Mouse (Mus musculus) left cerebral cortex, adult 9 months (tissue): ENCODE measurements around the gene Sema5b.

Experiments
- DNase-seq, 2 experiments: peaks; one replicate each; pipeline ENCODE4 v3.0.0; 2022; ENCODE audit warnings: low spot score in 2 of 2

Sema5b gene

DNA sequence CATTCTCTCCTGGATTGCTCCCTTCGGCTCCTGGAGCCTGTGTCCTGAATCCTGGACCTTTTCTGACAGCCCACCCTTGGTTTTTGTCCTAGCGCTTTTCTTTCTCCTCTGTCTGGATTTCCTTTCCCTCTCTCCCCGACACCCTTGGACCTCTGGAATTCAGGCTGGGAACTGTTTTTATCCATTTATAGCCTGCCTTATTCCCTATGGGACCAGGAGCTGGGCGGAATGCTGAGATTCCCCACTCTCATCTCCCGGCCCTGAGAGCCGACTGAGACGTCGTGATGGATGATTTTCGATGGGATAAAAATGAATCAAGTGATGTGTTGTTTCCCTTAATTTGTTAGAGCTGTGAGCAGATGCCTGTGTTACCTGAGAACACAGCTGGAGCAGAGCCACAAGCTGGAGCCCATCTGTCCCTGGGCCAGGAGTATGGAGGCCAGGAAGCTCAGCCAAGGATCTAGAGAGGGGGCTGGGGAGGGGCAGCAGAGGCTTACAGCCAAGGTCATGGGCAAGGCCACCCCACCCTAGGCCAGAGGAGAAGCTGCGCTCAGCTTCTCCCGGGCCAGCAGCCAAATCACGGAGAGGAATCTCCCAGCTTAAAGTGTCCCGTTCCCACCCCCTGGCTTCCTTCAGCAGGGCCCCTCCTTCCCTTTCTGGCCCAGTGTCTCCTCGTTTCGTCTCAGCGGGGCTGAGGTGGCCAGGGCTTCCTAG is 89.7 kb downstream of the Sema5b start:
- DNase-seq: no peak

DNA sequence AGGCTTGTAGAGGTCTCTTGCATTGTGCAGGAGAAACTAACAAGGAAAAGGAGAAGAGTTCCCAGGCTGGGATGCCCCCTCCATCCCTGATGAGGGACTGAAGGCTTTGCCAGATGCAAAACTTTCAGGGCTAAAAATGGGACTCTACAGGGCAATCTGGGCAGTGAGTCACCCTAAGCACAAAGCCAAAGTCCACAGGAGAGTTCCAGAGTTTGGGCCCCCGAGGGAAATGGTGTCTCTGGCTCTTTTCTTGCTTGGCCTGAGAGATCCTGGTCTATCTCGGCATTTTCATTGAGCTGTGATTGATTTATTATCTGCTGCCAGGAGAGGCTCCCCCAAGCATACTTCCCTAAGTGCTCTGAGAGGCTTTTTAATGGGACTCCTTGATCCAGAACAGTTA is 92.1 kb downstream of the Sema5b start:
- DNase-seq: no peak

DNA sequence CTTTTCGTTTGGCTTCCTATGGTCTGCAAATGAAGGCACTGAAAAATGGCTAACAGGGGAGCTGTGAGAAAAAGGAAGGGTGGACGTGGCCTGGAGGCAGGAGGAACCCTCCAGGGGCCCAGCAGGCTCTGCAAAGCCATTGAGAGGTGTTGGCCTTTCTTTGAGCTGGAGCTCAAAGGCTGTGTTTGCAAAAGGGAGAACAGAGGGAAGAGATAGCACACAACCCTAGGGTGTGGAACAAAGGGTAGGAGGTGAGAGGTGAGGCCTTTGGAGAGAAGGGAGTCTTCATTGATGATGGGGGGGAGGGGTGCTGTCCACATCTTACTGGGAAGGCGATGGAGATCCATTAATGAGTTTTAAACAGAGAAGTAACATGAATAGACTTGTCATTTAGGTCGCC is 94.0 kb downstream of the Sema5b start:
- DNase-seq: no peak

DNA sequence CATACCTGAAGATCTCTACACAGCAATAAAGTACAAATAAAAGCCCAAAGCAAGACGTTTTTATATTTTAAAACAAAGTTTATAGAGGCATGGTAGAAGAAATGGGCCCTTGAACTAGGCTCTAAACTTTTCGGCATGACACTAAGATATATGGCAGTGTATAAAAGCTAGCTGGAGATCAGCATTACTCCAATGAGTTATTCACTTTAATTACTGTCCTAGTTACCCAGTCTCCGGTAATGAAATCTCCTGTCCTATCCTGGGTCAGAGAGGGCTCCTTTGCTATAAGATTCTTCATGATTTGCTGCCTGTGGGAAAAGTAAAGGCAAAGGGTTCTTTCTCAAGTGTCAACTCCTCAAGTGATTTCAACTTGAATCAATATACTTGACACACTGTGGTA is 98.6 kb downstream of the Sema5b start:
- DNase-seq: no peak

DNA sequence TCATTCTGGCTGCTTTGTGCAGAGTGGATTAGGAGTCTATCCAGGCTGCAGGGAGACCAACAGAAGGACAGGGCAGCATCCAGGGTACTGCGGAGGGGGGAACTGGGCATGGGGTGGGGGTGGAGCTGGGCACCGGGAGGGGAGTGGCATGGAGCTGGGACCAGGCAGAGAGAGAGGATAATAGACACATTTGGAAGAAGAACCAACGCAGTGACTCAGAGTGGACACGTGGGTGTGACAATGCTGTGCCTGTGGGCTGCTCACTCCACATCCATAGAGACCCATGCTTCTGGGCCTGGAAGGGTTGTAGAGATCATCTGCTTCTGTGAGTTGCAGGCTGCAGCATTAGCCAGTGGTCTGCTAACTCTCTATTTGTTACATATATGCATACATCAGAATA is 107.9 kb downstream of the Sema5b start:
- DNase-seq: peak in 1 of 2 experiments; percentile 26

DNA sequence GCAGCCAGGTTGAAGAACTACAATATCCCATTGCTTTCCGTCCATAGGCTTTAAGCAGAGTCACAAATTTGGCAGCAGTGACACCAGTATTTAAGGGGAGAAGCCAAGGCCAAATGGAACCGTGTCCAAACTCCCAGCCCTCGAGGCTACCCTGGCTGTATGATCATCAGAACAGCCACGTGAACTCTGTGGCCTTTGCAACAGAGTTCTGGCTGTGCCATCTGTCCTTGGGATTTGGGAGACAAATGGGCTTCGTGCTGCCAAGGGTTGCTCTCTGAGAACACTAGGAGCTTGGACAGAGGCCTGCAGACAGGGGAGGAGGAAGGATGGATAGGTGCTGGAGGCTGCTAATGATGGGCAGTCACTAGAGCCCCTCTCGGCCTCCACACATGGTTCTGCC is 111.3 kb downstream of the Sema5b start:
- DNase-seq: no peak

DNA sequence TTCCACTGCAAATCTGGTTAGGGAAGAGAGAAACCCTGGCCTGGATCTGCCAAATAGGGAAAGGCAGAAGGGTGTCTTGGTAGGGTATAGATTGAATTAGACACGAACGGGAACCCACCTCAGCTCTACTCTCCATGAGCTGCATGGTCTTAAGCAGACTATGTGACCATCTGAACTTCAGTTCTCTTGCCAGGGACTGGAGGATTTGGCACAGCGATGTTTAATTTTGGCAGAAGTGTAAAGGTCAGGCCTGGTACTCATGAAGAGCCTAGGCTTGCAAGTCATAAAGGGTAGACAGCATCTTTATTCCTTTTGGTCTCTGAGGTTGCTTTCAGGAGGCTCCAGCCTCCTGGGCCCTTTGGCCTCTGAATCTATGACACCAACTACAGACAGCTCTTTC is 111.8 kb downstream of the Sema5b start:
- no peak for DNase-seq

DNA sequence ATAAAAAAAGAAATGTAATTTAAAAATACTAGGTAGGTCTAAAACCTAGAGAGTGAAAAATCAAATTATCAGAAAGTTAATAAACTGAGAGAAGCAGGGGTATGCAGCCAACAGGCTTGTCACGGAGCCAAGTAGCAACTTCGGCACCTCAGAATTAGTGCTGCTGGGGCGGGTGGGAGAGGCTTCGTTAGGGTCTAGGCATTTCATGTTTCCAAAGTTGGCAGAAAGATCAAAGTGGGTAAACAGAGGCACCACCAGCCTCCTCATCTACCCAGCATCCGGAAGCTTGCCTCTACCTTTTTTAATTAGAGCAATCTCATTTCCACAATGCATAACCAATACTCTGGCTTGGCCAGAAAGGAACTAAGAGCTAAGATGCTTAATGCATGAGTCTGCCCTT is 113.0 kb downstream of the Sema5b start:
- DNase-seq: no peak

DNA sequence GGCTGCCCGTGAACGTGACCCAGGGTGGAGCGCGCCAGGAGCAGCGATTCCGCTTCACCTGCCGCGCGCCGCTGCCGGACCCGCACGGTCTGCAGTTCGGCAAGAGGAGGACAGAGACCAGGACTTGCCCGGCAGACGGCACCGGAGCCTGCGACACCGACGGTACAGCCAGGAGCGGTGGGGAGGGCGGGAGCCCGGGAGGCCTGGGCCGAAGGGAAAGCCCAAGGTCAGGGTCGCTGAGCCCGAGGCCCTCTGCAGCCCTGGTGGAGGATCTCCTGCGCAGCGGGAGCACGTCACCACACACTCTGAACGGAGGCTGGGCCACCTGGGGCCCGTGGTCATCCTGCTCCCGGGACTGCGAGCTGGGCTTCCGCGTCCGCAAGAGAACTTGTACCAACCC is 119.3 kb downstream of the Sema5b start:
- DNase-seq: no peak

DNA sequence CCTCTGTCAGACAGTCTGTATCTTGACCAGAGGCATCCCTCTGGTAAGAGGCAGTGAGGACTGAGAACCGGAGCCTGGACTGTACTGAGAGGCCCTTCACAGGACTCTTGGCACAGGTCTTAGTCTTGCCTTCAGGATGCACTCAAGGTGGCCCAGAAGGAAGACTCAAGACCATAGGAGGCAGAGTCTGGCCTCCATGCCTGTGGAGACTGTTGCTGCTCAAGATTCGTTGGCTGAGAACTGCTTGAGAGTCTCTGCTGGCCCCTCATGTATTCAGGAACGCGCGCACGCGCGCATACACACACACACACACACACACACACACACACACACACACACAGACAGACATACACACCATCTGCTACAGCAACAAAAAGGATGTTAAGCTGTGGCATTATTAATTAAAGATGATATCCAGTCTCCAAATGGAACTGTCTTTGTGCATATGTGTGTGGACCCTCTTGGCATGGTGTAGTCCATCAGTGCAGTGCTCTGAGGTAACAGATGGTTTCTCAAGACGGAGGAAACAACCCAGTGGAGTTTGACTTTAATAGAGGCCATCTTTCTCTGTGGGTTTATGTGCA is 123.0 kb downstream of the Sema5b start:
- DNase-seq: no peak

DNA sequence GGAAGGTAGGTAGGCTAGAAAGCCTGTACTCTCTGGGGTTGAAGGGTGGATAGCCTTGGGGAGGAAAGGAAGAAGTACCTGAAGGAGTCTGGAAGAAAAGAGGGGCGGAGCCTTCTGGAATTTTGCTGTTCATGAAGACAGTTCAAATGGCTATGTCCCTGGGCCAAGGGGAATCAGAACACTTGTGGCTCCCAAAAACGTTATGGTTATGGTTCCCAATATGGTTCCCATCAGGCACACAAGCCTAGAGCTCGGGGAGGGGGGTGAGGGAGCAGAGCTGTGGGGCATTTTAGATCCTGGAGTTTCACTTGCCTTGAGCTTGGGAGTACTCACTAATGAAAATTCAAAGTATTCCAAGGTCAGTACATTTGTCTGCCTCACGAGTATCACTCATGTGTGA is 123.9 kb downstream of the Sema5b start:
- DNase-seq: no peak

DNA sequence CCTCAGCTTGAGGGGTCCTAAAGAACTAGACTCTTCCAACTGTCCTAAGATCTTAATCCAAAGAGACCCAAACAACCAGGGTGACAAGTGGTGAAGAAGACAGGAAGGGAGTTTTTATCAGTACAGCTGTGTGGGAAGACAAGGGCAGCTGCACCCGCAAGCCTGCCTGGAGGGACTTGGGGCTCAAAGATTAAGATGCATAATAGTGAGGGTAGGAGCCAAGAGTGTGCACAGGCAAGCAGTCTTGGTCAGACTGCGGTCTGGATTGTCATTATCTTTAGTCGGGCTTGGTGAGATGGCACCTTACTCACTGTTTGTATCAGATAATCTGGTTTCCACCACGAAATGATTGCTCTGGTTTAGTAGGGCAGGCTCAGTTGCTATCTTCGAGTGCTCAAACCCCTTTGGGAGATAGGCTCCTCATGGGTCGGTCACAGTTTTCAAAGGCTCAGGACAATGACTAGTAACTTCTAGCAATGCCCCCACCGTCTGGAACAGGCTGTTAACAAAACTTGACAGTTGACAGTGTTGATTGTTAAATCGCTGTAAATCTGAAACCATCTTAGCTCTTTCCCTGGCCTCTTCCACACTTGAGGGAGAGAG is 136.7 kb downstream of the Sema5b start:
- no peak for DNase-seq

DNA sequence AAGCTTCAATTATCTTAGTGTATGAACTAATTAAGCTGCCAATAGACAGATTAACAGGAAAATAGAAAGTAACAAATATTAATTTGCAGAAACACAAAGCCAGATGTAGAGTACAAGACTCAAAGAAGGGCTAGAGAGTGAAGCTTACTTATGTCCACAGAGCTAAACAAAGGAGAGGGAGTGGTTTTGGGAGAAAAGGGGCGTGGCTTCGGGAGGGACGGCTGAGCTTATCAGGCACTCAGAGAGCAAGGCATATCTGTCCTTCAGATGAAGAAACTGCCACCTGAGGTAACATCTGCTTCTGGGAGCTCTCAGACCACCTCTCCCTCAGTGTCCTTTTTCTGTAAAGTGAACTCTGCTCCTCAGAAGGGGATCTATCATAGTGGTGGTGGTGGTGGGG is 137.5 kb downstream of the Sema5b start:
- DNase-seq: no peak

DNA sequence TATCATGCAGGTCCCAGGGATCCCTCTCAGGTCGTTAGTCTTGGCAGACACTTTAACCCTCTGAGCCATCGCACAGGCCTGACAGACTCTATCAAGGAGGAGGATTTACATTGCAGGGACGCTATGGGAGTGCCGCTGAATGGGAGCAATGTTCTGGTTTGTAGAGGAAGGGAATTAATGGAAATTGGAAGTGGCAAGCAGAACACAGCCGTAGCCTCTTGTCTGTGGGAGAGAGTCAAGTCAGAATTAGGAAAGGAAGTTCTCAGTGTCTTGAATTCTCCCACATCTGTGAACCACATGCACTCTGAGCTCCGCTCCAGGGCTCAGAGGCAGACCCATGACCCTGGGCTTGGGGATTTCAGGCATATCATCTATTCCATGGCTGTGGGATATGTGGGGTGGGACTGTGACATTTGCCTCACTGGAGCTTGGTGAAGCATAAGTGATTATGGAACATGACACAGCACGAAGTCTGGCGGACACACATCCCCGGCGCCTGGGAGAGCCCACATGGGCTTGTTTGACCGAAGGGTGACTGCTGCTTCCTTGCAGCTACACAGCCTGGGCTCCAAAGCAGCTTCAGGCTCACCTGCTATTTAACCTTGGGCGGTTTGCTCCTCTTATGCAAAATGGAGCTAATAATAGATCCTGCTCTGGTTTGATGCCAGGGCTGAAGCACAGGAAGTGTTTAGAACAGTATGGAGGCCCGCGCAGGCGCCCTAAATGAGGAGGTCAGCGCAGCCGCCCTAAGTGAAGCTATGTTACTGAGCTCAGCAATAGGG is 140.6 kb downstream of the Sema5b start:
- no peak for DNase-seq

DNA sequence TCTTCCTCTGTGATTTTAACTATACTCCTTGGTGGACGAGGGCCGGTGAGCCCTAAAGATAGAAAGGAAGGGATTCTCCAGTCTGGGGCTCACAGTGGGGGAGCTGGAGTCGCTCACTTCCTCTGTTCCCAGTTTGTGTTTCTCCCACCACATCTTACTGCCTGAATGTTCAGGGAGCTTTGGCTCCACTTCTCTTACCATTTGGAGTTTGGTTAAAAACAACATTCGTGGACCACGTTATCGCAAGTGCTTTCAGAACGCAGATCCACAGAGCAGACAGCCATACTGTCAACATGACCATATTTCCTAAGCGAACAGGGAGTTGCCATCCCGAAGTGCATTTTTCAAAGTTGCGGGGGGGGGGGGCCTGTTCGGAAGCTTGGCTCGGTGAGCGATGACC is 144.1 kb downstream of the Sema5b start:
- no peak for DNase-seq

DNA sequence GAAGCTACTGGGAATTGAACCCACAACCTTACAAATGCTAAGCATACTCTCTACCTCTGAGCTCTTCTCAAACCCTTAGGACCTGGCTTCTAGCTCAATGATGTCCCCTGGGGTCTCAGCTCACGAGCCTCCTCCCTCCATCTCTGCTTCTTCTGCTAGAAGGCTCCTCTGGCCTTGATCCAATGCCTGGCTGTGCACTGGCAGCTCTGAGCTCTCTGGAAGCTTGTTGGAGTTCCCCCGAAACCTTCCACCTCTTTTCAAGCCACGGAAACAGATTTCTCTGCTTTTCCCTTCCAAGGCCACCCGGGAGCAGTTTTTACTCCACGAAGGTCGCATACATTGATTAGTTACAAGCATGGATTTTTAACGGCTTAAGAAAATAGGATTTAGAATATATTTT is 145.5 kb downstream of the Sema5b start:
- DNase-seq: no peak

DNA sequence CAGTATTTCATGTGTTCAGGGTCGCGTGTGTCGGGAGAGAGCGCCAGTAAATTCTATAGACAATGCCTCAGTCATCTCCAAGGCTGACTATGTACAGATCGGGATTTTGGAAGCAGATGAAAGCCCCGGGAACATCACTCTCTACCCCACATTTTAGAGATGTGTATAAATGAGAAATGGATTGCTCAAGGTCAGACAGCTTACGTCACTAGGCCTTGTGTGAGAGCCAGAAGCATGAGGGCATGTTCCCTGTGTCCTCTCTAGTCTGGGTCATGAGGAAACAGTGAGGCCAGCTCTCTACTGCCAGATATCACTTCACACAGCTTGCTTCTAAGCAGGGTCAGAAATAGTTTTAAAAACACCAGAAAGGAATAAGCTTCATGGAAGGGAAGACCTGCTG is 150.7 kb downstream of the Sema5b start:
- no peak for DNase-seq

DNA sequence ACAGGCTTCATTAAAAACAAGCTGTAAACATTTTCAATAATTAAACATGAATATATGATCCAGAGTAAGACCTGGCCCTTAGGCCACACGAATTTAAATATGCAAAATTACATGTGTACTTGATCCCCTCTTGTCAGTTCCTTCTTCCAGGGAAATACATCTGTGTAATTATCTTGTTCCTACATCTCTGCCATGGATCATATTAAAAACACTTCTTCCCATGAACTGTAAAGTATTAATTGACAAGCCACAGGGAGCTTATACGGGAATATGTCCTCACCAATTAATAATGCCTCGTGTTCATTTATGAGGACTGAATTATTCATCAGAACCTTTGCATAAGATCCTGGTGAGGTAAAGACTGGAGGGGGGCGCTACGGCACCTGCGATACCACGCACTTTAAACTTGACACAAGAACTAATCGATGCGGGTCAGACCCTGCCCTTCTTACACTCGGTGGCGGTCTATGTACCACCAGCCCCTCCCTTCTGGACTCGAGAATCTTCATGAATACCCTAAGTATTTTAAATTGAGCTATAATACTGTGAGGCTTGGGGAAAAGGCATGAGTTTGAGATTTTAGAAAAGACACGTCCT is 153.4 kb downstream of the Sema5b start:
- DNase-seq: no peak

DNA sequence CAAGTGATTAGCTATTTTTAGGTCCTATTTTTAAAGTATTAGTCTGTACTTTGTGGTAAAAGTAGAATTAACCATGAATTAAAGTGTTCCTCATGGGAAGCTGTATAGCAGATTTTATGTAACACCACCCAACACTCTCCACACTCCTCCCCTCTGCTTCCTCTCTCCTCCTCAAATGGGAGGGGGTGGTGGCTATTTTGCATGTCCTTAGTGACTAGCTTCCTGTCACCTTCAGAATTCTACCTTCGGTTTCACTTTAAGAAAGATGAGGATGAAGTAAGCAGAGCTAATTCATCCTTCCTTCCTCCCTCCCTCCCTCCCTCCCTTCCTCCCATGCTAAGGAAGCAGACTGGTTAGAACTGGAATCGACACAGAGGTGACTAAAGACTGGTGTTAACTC is 155.2 kb downstream of the Sema5b start:
- no peak for DNase-seq

DNA sequence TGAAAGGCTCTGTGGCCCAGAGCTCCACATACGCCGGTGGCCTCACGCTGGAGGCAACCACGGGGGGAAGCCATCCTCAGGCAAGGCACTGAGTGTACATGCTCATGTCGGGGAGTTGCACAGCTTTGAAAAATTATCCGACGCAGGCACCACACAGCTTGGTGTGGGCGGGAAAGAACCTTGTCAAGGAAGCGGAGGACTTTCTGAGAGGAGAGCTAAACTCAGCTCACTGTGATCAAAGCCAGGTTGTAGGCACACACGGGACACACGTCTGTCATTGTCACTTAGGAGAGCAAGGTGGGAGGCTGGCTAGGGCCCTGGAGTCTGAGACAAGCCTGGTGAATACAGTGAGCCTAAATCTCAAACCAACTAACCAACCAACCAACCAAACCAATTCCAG is 160.9 kb downstream of the Sema5b start:
- peak; percentile 27 to 58 for DNase-seq

DNA sequence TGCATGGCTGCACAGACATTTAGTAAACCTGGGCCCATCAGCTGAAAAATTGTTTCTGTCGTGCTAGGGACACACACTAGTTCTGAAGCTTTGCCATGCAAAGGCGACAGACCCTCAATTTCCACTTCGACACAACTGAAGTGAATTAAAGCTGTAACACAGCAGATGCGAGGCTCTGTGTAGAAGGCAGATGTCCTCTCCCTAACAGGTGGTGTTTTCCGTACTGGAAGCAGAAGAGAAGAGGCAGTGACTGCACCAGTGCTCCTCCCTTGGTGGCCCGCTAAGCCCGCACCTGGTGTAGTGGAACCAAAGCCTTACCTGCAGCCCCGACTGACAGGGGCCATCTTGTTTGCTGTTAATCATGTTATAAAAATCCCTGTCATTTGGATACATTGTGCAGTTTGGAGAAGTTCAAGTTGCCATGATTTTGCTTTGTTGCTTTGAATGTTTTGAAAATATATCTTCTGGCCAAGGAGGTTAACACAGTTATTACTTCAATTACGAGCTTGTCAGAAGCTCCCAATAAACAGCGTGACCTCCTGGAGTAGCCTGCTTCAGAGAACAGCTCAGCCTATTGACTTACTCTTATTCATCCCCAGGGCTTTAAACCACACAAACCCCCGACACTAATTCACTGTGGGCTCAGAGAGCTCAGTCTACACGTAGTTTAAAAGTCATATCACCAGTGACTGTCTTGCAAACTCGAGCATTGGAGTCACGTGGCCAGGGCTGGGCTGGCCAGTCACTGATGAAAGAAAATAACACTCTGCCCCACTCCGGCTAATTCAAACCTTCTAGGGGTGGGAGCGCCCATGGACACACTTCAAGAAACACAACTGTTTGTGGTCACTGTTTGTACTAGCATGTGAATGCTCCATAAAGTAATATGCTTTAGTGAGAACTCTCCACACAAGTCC is 163.1 kb downstream of the Sema5b start:
- no peak for DNase-seq
